Mouse (Mus musculus): ENCODE measurements around the gene Cpm.

The Cpm gene

GRCm38 (mm10) chr10:117620530-117620929, 8.8 kb upstream of the Cpm start:
- DNase-seq (ENCODE audit: low spot score in 2 of 2): no peak

DNA sequence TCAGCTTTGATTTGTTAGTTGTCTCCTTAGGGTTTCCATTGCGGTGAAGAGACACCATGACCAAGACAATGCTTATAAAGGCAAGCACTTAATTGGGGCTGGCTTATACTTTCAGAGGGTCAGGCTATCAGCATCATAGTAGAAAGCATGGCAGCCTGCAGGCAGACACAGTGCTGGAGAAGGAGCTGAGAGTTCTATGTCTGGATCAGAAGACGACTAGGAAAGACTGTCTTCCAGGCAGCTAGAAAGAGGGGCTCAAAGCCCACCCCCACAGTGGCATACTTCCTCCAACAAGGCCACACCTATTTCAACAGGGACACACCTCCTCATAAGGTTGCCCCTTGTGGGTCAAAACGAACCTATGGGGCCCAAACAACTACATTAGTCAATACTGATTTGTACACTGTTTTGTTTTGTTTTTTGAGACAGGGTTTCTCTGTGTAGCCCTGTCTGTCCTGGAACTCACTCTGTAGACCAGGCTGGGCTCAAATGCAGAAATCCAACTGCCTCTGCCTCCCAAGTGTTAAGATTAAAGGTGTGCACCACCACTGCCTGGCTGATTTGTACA, 8.3 kb upstream of the Cpm start:
- DNase-seq (ENCODE audit: low spot score in 2 of 2): no peak

DNA sequence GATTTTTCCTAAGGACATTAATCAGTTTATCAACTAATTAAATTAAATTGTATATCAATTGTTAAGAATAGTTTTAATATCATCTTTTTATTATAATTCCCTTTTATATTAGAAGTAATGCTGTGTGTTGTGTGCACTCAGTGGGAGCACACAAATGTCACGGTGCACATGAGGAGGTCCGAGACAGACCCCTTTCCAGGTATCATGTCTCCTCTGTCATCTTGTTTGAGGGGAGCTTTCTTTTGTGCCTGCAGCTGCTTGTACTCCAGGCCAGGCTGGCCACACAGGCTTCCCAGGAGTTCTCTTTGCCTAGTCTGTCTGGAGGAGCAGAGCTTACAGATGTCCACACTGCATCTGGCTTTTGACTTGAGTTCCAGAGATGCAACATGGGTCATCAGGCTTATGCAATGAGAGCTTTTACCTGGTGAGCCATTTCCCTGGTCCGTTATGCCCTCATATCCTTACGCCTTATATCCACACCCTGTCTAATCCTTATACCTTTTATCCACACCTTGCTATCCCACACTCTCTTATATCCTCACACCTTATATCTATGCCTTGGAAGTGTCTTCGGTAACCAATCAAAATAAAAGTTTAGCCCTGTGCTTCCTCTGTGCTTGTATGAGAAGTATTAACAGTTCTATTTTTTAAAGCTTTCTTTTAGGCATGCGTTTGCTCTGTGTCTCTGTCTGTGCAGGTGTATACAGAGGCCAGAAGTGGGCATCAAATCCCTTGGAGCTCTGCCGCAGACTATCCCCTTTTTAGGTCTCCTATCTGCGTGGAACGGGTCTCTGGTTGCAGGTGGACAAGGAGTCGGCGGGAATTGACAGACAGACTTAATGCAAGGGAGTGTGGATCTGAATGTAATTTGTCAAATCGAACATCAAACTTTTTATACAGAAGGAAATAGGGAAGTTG, 7.4 kb upstream of the Cpm start:
- DNase-seq (ENCODE audit: low spot score in 2 of 2): no peak

DNA sequence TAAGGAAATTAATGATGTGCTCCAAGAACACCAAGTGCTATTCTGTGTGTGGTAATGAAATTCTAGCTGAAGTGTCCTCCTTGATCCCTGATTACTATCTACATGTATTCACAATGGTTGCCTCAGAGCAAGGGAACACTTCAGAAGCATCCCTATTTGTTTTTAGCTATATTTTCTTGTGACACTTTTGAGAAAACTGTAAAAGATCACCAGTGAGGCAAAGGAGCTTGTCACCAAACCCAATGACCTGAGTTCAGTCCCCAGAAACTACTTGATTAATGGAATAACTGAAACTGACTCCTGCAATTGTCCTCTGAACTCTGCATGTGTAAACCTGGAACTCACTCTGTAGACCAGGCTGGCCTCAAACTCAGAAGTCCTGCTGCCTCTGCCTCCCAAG, 5.9 kb upstream of the Cpm start:
- DNase-seq (ENCODE audit: low spot score in 2 of 2): no peak

- DNase-seq (ENCODE audit: low spot score in 2 of 2): no peak
Observed at GRCm38 (mm10) chr10:117624222-117624621, 5.1 kb upstream of the Cpm start.

DNA sequence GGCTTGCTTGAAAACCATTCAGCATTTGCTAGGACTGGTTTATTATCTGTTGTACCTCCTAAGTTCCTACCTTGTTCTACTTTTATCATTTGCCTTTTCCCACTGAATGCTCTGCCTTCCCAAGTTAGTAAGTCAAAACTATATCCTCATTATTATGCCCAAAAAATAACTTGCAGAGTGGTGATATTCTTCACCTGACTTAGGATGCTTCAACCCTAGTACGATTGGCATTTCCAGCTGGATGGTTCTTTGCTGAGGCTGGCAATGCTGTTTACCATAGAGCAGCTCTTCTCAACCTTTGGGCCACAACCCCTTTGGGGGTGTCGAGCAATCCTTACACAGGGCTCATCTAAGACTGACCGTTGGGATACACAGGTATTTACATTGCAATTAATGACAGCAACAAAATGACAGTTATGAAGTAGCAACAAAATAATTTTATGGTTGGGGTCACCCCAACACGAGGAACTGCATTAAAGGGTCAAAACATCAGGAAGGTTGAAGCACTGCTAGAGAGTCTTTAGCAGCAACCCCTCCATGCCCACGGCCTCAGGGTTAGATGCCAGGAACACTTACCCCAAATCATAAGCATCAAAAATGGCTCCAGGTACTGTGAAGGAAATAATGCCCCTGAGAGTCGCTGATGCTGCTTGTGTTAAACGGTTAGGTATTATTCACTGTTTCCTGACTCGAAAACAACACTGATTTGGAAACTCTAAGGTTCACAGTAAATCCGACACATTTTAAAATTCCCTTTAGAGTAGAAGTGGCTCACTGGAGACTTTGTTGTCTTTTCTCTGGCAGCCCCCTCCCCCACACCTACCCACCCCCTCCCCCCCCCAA, 4.4 kb upstream of the Cpm start:
- DNase-seq (ENCODE audit: low spot score in 2 of 2): no peak

DNA sequence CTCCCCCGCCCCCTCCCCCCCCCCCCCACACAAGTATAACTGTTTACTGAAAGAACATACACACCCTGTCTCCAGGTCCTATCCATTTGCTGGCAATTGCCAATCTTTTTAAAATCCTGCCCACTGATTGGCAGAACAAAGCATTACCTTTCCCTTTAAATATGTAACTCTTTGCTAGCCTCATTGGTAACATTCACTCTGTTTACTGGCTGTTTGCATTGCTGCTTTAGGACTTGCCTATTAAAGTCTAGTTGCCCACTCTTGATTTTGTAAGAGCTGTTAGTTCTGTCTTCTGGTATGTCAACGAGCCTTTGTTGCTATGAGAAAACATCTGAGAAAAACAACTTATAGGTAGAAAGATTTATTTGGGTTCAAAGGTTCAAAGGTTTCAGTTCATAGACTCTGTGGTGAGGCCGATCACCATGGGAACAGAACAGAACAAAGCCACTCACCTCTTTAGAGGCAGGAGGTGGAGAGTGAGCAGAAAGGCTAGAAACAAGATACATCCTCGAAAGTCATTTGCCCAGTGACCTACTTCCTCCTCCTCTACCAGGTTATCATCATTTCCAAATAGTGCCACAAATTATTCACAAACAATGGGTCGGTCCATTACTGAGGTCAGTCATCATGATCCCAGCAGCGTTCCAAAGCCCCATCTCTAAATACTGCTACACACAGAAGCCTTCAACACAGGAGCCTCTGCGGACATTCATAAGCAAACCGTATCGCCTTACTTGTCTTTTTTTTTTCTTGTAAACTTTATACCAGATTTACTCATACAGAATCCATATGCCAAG, 3.6 kb upstream of the Cpm start:
- no peak for DNase-seq (ENCODE audit: low spot score in 2 of 2)

- no peak for DNase-seq (ENCODE audit: low spot score in 2 of 2)
Observed at GRCm38 (mm10) chr10:117626297-117626613, 3.0 kb upstream of the Cpm start.

DNA sequence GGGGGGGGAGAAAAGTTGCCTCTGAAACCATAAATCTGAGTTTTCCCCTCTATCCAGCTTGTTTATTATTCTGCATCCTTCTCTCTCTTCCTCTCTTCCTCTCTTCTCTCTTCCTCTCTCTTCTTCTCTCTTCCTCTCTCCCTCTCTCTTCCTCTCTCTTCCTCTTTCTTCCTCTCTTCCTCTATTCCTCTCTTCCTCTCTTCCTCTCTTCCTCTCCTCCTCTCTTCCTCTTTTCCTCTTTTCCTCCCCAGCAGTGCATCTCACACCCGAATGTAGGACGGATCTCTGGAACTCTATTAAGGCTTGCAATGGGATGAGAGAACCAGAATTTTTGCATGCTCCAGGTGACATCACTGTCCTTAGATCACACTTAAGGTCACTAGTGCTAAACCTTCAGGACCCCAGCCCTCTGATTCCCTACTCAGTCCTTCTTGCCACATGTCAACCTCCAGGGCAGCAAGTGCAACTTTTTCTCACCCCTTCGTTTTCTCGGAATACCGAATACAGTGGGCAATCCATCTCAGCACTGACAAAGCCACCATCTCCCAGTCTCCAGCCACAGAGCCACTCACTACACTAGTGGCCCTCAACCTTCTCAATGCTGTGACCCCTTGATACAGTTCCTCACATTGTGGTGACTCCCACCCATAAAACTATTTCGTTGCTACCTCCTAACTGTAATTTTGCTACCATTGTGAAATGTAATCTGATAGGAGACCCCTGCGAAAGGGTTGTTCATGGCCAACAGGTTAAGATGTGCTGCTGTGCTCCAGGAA, 2.3 kb upstream of the Cpm start:
- no peak for DNase-seq (ENCODE audit: low spot score in 2 of 2)

- DNase-seq (ENCODE audit: low spot score in 2 of 2): no peak
Observed at GRCm38 (mm10) chr10:117627616-117627930, 1.7 kb upstream of the Cpm start.

GRCm38 (mm10) chr10:117627949-117628348, 1.4 kb upstream of the Cpm start:
- no peak for DNase-seq (ENCODE audit: low spot score in 2 of 2)

GRCm38 (mm10) chr10:117628363-117629168, 734 bp upstream of the Cpm start:
- DNase-seq (ENCODE audit: low spot score in 2 of 2): no peak

- DNase-seq (ENCODE audit: low spot score in 2 of 2): no peak
Observed at GRCm38 (mm10) chr10:117630176-117630575, 876 bp downstream of the Cpm start.

DNA sequence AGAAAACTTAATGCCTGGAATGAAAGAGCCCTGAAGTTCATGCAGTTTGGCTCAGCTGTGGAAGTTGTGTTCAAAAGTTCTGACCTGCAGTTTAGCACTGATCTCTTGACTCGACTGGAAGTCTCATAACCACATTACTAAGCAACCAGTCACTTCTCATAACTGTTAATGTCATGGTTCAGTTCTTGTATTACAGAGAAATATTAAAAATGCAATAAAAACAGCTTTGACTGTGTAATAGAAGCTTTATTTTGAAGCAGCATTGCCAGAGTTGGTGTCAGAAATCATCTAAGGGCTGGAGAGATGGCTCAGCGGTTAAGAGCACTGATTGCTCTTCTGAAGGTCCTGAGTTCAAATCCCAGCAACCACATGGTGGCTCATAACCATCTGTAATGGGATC, 1.5 kb downstream of the Cpm start:
- no peak for DNase-seq (ENCODE audit: low spot score in 2 of 2)

GRCm38 (mm10) chr10:117631562-117632259, 2.4 kb downstream of the Cpm start:
- DNase-seq (ENCODE audit: low spot score in 2 of 2): no peak

- no peak for DNase-seq (ENCODE audit: low spot score in 2 of 2)
Observed at GRCm38 (mm10) chr10:117632394-117632793, 3.1 kb downstream of the Cpm start.

DNA sequence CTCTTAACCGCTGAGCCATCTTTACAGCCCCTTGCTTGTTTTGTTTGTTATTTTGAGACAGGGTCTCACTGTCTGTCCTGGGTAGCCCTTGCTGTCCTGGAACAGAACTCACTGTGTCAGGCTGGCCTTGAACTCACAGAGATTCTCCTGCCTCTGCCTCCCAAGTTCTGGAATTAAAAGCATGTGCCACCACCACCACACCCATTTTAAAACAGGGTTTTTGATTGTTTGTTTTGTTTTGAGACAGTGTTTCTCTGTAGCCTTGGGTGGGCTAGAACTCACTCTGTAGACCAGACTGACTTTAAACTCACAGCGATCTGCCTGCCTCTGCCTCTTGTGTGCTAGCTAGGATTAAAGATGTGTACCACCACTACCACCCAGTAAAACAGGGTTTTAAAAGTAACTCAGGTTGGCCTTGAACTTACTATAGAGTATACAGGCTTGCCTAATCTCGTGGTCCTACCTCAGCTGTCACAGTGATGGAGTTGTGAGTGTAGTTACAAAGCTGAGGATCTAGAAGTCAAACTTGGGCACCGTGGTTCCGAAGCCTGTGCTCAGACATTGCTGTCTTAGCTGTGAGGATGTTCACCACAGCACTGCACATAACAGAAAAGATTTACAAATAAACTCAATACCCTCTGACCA, 4.4 kb downstream of the Cpm start:
- DNase-seq (ENCODE audit: low spot score in 2 of 2): no peak

DNA sequence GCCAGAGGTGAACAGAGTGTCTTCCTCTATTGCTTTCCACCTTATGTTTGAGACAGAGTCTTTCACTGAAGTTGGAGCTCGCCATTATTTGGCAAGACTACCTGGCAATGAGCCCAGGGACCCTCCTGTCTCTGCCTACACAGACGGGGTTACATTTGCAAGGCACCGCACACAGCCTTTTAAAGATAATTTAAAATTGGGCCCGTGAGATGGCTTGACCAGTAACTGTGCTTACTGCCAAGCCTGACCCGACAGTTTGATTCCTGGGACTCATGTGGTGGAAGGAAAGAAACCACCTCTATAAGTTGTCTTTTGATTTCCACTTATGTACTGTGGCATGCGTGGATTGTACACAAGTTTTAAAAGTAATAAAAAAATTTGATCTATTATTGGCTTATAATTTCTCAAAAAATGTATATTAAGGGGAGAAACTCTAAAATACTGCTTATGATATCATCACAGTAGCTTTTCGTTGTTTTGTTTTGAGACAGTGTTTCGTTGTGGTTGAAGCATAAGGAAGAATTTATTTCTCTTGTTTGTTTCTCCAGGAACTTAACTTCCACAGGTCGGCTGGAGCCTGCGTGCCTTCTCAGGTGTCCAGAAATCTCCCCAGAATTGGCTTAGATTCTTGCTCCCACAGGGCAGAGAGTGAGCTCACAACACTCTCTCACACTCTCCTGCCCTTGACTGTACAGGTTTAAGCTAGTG, 5.2 kb downstream of the Cpm start:
- no peak for DNase-seq (ENCODE audit: low spot score in 2 of 2)

Data from right cerebral cortex, postnatal 36 days (tissue).